Mouse (Mus musculus) MEL (cell line): ENCODE measurements around the gene Zfp345.
"Not testable (repeated sequence)": the region's sequence is repeated elsewhere in the genome, so short reads cannot be mapped to it uniquely, and the experiment has no call there.

Experiments
- CTCF ChIP-seq, 3 experiments: IDR thresholded peaks in 2 of 3; conservative IDR thresholded peaks in 1 of 3; 2 replicates each; pipeline ENCODE4 v1.5.1; 2011 to 2012; ENCODE audit warnings: low read length in 3 of 3, low read depth in 2 of 3, mild to moderate bottlenecking in 2 of 3, improper control_type of control experiment in 1 of 3, inconsistent platforms in 1 of 3, mixed read lengths in 1 of 3, moderate library complexity in 1 of 3; ENCODE audit not compliant: control insufficient read depth in 1 of 3, insufficient read depth in 1 of 3, poor library complexity in 1 of 3, severe bottlenecking in 1 of 3
- MAZ ChIP-seq: IDR thresholded peaks from 2 replicates; pipeline ENCODE4 v1.6.1; 2012; ENCODE audit warnings: low read depth, mild to moderate bottlenecking, inconsistent platforms, low read length, improper control_type of control experiment
- POLR2A ChIP-seq, 2 experiments: IDR thresholded peaks; 2 replicates each; pipeline ENCODE4 v1.6.1; 2011 to 2012; ENCODE audit warnings: low read length in 2 of 2, mild to moderate bottlenecking in 2 of 2, control low read depth in 1 of 2, improper control_type of control experiment in 1 of 2, low read depth in 1 of 2, moderate library complexity in 1 of 2; ENCODE audit not compliant: control insufficient read depth in 1 of 2, insufficient read depth in 1 of 2, poor library complexity in 1 of 2
- RAD21 ChIP-seq: IDR thresholded peaks from 2 replicates; pipeline ENCODE4 v1.6.1; 2011; ENCODE audit warnings: mild to moderate bottlenecking, low read depth, low read length, improper control_type of control experiment
- TCF12 ChIP-seq: IDR thresholded peaks from 2 replicates; pipeline ENCODE4 v1.6.1; 2014; ENCODE audit warnings: low read depth, mild to moderate bottlenecking, inconsistent platforms, low read length, improper control_type of control experiment, moderate library complexity

DNA sequence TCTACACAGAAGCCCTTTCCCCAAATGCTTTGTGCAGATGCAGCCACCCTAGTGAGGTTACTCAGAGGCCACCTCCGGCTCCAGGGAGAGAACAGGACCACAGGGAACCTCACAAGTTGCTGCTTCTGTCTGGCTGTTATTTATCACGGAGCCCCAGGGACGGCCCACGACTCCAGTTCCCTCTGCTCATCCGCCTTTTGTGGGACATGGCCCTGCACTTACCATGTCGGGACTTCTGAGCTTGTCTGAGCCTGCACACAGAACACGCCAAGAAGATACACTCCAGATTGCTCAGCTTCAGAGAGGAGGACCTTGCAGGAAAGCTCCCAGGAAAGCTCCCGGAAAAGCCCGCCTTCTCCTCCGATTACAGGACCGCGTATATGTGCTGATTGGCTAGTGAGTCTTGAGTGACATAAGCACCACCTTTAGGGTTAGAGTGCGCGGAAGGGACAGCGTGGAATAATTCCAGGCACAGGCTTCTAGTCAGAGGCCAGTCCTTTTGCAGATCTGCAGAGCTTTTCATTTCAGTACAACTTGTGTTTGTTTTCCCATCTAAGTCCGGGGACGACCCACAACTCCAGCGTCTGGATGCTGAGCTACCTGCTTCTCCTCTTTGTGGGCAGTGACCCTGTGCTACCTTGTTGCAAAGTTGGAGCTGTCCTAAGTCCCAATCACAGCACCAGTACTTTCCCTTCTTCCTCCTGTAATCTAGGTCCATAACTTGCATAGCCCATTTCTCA is 33.5 kb downstream of the Zfp345 start, which contains the start of gene Zfp442:
- not testable (repeated sequence) for TF ChIP-seq TCF12; POLR2A (IDR thresholded peaks at IDR 0.05; ENCODE audit: control insufficient read depth in 1 of 2, insufficient read depth in 1 of 2, low read depth in 1 of 2, low read length in 2 of 2, poor library complexity in 1 of 2); MAZ; CTCF (IDR thresholded peaks at IDR 0.05 in 2 of 3, conservative IDR thresholded peaks at IDR 0.05 in 1 of 3; ENCODE audit: control insufficient read depth in 1 of 3, insufficient read depth in 1 of 3, low read depth in 2 of 3, low read length in 3 of 3, poor library complexity in 1 of 3, severe bottlenecking in 1 of 3); RAD21
